Mouse (Mus musculus) R1 (cell line): ENCODE measurements at regions not wholly inside any gene's neighbourhood (a gene's known extent, or its start where the extent isn't known, plus 50 kb on each side); places are given as distances from the start of the nearest gene placed in this dataset.
A peak's percentile ranks its signal among the peaks of the same experiment; 100 is the strongest.

Source experiments
- DNase-seq: peaks from one replicate; pipeline ENCODE4 v3.0.0-alpha.2; 2018; ENCODE audit warnings: low read depth, low spot score

- no peak for DNase-seq
Observed at GRCm38 (mm10) chr4:53386309-53386708, 53.9 kb upstream of the Slc44a1 start.

GRCm38 (mm10) chr4:53384761-53385160, 55.5 kb upstream of the Slc44a1 start:
- peak; percentile 83 for DNase-seq

GRCm38 (mm10) chr4:53384104-53384503, 56.1 kb upstream of the Slc44a1 start:
- no peak for DNase-seq

- no peak for DNase-seq
Observed at GRCm38 (mm10) chr4:53382012-53382411, 58.2 kb upstream of the Slc44a1 start.

GRCm38 (mm10) chr4:53379855-53380254, 60.4 kb upstream of the Slc44a1 start:
- no peak for DNase-seq

GRCm38 (mm10) chr4:53376995-53377394, 63.2 kb upstream of the Slc44a1 start:
- peak; percentile 65 for DNase-seq

- no peak for DNase-seq
Observed at GRCm38 (mm10) chr4:53356374-53356773, 83.8 kb upstream of the Slc44a1 start.

- peak; percentile 57 for DNase-seq
Observed at GRCm38 (mm10) chr4:53354961-53355360, 85.3 kb upstream of the Slc44a1 start.

GRCm38 (mm10) chr4:53353399-53354090, 86.7 kb upstream of the Slc44a1 start:
- DNase-seq = peak; percentile 42

GRCm38 (mm10) chr4:53351104-53351607, 89.1 kb upstream of the Slc44a1 start:
- no peak for DNase-seq

- no peak for DNase-seq
Observed at GRCm38 (mm10) chr4:53345346-53345745, 94.9 kb upstream of the Slc44a1 start.

GRCm38 (mm10) chr4:53344546-53344945, 95.7 kb upstream of the Slc44a1 start:
- no peak for DNase-seq

GRCm38 (mm10) chr4:53341181-53341580, 99.0 kb upstream of the Slc44a1 start:
- DNase-seq = peak; percentile 76

GRCm38 (mm10) chr4:53340021-53340667, 100.1 kb upstream of the Slc44a1 start:
- DNase-seq = peak; percentile 92

- DNase-seq = peak; percentile 99
Observed at GRCm38 (mm10) chr4:53339125-53340020, 100.8 kb upstream of the Slc44a1 start.

GRCm38 (mm10) chr4:53338479-53338878, 101.7 kb upstream of the Slc44a1 start:
- DNase-seq = no peak

- DNase-seq = peak; percentile 78
Observed at GRCm38 (mm10) chr4:53337784-53338183, 102.4 kb upstream of the Slc44a1 start.

- DNase-seq = peak; percentile 93
Observed at GRCm38 (mm10) chr4:53327382-53328165, 112.6 kb upstream of the Slc44a1 start.

GRCm38 (mm10) chr4:53323838-53324237, 116.4 kb upstream of the Slc44a1 start:
- no peak for DNase-seq

GRCm38 (mm10) chr4:53323195-53323594, 117.0 kb upstream of the Slc44a1 start:
- DNase-seq = no peak

- DNase-seq = no peak
Observed at GRCm38 (mm10) chr4:53322484-53322883, 117.7 kb upstream of the Slc44a1 start.
